Mouse (Mus musculus): ENCODE results near the gene Uts2r. TPM values are rescaled to one million over a fixed set of nuclear protein-coding genes. Genes with fewer than 3 reads are reported as not detected.

Gene Uts2r
- not detected in 2 replicates for polyA plus RNA-seq (2015; fragmentation: Nextera tagmentation; extraction: Ambion mirVana)

- Histone ChIP-seq H3K9me3 (replicated peaks) (no peaks in the 10 kb centered on the region), H3K27ac (no peak within 1 kb of the TSS), H3K36me3 (no peaks in the 10 kb centered on the region), H3K27me3 (peaks cover 42% of the 10 kb centered on the region), H3K4me1 (replicated peaks) (peaks cover 12% of the 10 kb centered on the region), H3K4me3 (no peak within 1 kb of the TSS), H3K9ac (no peak within 1 kb of the TSS), H3K4me2 (no peak within 1 kb of the TSS)
- WGBS, result 83% methylated on average over 5 of the region's 5 CpGs
- no peak for ATAC-seq (replicated peaks; ENCODE audit: insufficient number of reproducible peaks, insufficient read depth, low FRiP score, low read depth)
Measured at GRCm38 (mm10) chr11:121159971-121160370, at the start of gene Uts2r. Gene Uts2r, plus strand, starts transcription at chr11:121160271.

DNA sequence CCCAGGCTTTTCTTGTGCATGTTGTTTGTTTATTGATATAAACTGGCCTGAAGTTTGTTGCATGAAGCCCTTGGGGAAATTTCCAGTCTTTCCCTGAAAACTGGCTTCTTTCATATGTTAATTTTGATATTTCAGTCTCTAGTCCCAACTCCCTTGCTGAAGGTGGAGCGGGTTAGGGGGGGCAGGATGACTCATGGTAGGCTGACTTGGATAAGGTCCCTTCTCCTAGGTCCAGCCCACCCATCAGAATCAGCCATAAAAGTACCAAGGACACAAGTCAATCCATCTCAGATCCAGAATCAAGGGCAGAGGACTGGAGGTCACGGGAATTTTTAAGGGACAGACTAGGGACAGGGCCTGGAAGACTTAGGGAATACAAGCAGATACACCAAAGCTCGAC, 49.0 kb upstream of the Uts2r start:
- no peaks in the 10 kb centered on the region for H3K9me3 ChIP-seq (replicated peaks)
- no peak overlapping the region for H3K4me2 ChIP-seq
- 82% methylated on average over 3 of the region's 3 CpGs for WGBS
- H3K27me3 ChIP-seq, result no peaks in the 10 kb centered on the region; the same call in 1 of the 2 replicates
- peaks cover 34% of the 10 kb centered on the region for H3K4me1 ChIP-seq (replicated peaks)
- no peaks in the 10 kb centered on the region for H3K36me3 ChIP-seq
- H3K4me3 ChIP-seq, result no peak overlapping the region
- no peak for ATAC-seq (replicated peaks; ENCODE audit: insufficient number of reproducible peaks, insufficient read depth, low FRiP score, low read depth)
- H3K27ac ChIP-seq, result no peak overlapping the region
- no peak overlapping the region for H3K9ac ChIP-seq

DNA sequence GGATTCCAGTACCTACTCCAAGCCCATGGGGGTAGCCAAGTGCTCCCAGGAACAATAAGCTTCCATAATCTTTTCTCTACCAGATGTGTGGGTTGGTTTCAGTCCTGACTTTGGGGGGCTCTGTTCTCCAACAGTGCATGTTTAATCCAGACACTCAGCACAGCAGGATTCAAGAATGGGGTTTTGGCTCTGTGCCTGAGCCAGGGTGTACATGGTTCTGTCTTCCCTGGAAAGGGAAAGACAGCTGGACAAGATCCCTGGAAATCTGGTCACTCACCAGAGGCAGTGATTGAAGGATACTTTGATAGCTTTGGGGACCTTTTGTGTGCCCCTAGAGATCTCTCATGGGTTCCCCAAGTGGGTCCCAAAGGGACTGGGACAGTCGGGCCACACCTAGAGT, 48.5 kb upstream of the Uts2r start:
- H3K4me1 ChIP-seq (replicated peaks), result peaks cover 34% of the 10 kb centered on the region
- H3K9ac ChIP-seq, result no peak overlapping the region
- H3K36me3 ChIP-seq, result no peaks in the 10 kb centered on the region
- no peaks in the 10 kb centered on the region for H3K9me3 ChIP-seq (replicated peaks)
- no peak for ATAC-seq (replicated peaks; ENCODE audit: insufficient number of reproducible peaks, insufficient read depth, low FRiP score, low read depth)
- no peak overlapping the region for H3K4me2 ChIP-seq
- H3K27me3 ChIP-seq, result no peaks in the 10 kb centered on the region; the same call in none of the 2 replicates
- WGBS, result 79% methylated on average over 1 of the region's 1 CpGs
- H3K4me3 ChIP-seq, result no peak overlapping the region
- H3K27ac ChIP-seq, result no peak overlapping the region

DNA sequence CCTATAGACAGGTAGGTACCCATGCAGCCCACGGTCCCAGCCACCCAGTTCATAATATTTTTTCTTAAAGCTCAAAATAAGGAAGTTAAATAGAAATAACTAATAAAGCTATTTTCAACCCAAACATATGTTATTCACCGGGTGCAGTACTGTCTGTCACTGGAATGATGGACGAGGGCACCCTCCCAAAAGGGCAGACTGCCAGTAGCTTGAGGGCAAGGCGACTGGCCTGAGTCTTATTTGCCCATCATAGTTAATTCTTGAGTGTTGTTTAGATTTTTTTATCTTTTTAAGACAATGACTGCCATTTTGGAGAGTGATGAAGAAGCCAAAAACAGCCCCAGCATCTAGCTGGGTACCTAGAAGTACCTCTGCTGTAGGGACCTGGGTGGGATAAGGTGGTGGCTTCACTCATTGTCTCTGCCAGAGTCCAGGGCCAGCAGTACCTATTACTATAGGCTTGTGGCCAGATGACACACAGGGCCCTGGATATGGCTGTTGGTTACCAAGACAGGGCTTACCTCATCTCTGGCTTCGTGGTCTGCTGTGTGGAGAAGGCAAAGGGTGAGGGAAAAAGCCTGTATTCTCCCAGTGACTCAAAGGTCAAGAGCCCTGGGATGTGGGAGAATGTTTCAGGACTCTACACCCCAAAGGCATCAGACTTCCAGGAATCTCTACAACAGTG, 47.8 kb upstream of the Uts2r start:
- WGBS, result 66% methylated on average over 5 of the region's 5 CpGs
- H3K9me3 ChIP-seq (replicated peaks), result no peaks in the 10 kb centered on the region
- H3K4me1 ChIP-seq (replicated peaks), result peaks cover 34% of the 10 kb centered on the region
- H3K4me2 ChIP-seq, result no peak overlapping the region
- no peaks in the 10 kb centered on the region for H3K36me3 ChIP-seq
- H3K9ac ChIP-seq, result no peak overlapping the region
- no peak overlapping the region for H3K4me3 ChIP-seq
- no peak for ATAC-seq (replicated peaks; ENCODE audit: insufficient number of reproducible peaks, insufficient read depth, low FRiP score, low read depth)
- no peak overlapping the region for H3K27ac ChIP-seq
- no peaks in the 10 kb centered on the region; the same call in none of the 2 replicates for H3K27me3 ChIP-seq

- WGBS, result 91% methylated on average over 18 of the region's 18 CpGs
- no peak overlapping the region for H3K27ac ChIP-seq
Measured at GRCm38 (mm10) chr11:121118106-121118505, 42.0 kb upstream of the Uts2r start.

DNA sequence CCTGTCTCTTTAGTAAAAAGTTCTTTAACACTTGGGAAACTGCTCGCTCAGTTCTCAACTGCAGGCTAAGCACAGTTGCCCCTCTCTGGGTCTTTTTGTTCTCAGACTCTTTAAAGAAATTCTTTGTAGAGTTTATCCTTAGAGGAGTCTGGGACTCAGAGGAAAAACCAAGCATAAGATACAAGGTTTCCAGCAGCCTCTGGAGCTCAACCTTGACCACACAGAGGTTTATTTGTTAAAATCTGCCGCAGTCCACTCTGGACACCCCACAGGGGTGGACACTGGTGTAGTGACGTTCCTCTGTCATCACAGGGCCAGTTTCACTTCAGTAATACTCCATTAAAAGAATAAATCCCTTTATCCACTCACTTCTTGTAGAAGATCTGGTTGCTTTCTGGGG, 41.5 kb upstream of the Uts2r start, which contains the start of gene Tex19.2:
Tex19.2 (minus strand) TSS at position 101 of the 400 bp plus-strand sequence.
- H3K9ac ChIP-seq, result no peak within 1 kb of the TSS
- H3K4me2 ChIP-seq, result no peak within 1 kb of the TSS
- WGBS, result 82% methylated on average over 3 of the region's 3 CpGs
- H3K27ac ChIP-seq, result no peak within 1 kb of the TSS
- H3K27me3 ChIP-seq, result peaks cover 3% of the 10 kb centered on the region
- H3K36me3 ChIP-seq, result no peaks in the 10 kb centered on the region
- peaks cover 13% of the 10 kb centered on the region for H3K4me1 ChIP-seq (replicated peaks)
- no peak for ATAC-seq (replicated peaks; ENCODE audit: insufficient number of reproducible peaks, insufficient read depth, low FRiP score, low read depth)
- no peaks in the 10 kb centered on the region for H3K9me3 ChIP-seq (replicated peaks)
- H3K4me3 ChIP-seq, result no peak within 1 kb of the TSS

More at GRCm38 (mm10) chr11:121118106-121118505, 42.0 kb upstream of the Uts2r start:
- Histone ChIP-seq H3K9me3 (replicated peaks) (no peaks in the 10 kb centered on the region), H3K27me3 (peaks cover 3% of the 10 kb centered on the region), H3K9ac (no peak overlapping the region), H3K4me2 (no peak overlapping the region), H3K4me1 (replicated peaks) (peaks cover 13% of the 10 kb centered on the region), H3K36me3 (no peaks in the 10 kb centered on the region), H3K4me3 (no peak overlapping the region)
- ATAC-seq (replicated peaks; ENCODE audit: insufficient number of reproducible peaks, insufficient read depth, low FRiP score, low read depth), result no peak

GRCm38 (mm10) chr11:121121151-121121550, 38.9 kb upstream of the Uts2r start:
- no peak overlapping the region for H3K9ac ChIP-seq
- no peaks in the 10 kb centered on the region for H3K36me3 ChIP-seq
- WGBS, result 42% methylated on average over 3 of the region's 3 CpGs
- no peak overlapping the region for H3K4me3 ChIP-seq
- H3K4me2 ChIP-seq, result no peak overlapping the region
- no peaks in the 10 kb centered on the region for H3K9me3 ChIP-seq (replicated peaks)
- H3K27ac ChIP-seq, result peak overlapping the region; percentile 37
- peaks cover 13% of the 10 kb centered on the region for H3K4me1 ChIP-seq (replicated peaks)
- ATAC-seq (replicated peaks; ENCODE audit: insufficient number of reproducible peaks, insufficient read depth, low FRiP score, low read depth), result no peak
- peaks cover 3% of the 10 kb centered on the region; the same call in 1 of the 2 replicates for H3K27me3 ChIP-seq

DNA sequence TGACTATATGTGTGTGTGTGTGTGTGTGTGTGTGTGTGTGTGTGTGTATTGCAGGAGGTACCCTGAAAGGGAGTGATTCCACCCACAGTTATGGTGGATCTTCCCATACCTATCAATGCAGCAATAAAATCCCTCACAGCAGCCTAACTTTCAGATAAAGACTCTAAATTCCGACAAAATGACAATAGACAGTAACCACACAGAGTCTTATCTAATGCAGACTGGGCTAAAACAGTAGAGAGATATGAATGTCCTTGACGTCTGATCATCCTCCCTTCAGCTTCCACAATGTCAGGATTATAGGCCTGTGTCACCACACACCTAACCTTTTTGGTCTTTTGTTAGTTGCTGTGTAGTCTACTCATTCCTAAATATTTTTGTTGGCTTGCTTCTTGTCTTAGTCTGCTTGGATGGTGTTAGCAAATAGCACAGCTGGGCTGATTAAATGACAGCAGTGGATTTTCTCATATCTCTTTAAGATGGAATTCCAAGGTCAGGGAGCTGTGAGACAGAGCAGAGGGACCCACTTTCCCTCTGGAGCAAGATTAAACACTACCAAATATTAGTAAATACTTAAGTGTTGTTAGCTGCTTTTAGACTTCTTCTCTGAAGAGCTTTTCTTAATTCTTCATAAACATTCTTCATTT, 37.9 kb upstream of the Uts2r start:
- 13% methylated on average over 2 of the region's 2 CpGs for WGBS
- Histone ChIP-seq H3K27me3 (0 out of 2 replicates have a peak, but pooled peaks cover 3% of the 10 kb centered on the region), H3K36me3 (no peaks in the 10 kb centered on the region), H3K9ac (no peak overlapping the region), H3K27ac (peak overlapping the region; percentile 37), H3K4me1 (replicated peaks) (peaks cover 13% of the 10 kb centered on the region), H3K4me3 (no peak overlapping the region), H3K9me3 (replicated peaks) (no peaks in the 10 kb centered on the region), H3K4me2 (no peak overlapping the region)
- no peak for ATAC-seq (replicated peaks; ENCODE audit: insufficient number of reproducible peaks, insufficient read depth, low FRiP score, low read depth)

DNA sequence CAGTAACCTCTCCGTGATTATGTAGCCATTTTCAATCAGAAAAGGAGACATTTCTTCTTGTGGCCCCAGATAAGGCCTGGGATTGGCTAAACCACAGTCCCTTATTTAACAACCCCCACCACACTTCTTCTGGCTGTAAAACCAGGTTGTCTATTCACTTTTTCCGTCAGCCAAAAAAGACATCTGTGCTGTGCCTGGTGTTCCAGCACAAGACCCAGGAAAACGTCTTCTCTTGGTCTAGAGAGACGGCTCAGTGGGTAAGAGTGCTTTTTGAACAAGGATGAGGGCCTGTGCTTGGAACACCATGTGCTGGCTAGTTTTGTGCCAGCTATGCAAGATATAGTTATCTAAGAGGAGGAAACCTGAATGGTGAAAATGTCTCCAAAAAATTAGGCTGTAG, 36.6 kb upstream of the Uts2r start:
- H3K4me2 ChIP-seq, result no peak overlapping the region
- H3K9me3 ChIP-seq (replicated peaks), result no peaks in the 10 kb centered on the region
- no peak overlapping the region for H3K27ac ChIP-seq
- no peak overlapping the region for H3K4me3 ChIP-seq
- WGBS, result 84% methylated on average over 4 of the region's 4 CpGs
- H3K9ac ChIP-seq, result no peak overlapping the region
- no peaks in the 10 kb centered on the region for H3K36me3 ChIP-seq
- ATAC-seq (replicated peaks; ENCODE audit: insufficient number of reproducible peaks, insufficient read depth, low FRiP score, low read depth), result no peak
- no peaks in the 10 kb centered on the region for H3K27me3 ChIP-seq
- peaks cover 13% of the 10 kb centered on the region for H3K4me1 ChIP-seq (replicated peaks)

- H3K36me3 ChIP-seq, result no peaks in the 10 kb centered on the region
- H3K27ac ChIP-seq, result no peak overlapping the region
- no peaks in the 10 kb centered on the region for H3K9me3 ChIP-seq (replicated peaks)
- no peak overlapping the region for H3K9ac ChIP-seq
- 48% methylated on average over 3 of the region's 3 CpGs for WGBS
- no peak overlapping the region for H3K4me2 ChIP-seq
- no peaks in the 10 kb centered on the region for H3K27me3 ChIP-seq
- no peak for ATAC-seq (replicated peaks; ENCODE audit: insufficient number of reproducible peaks, insufficient read depth, low FRiP score, low read depth)
- no peak overlapping the region for H3K4me3 ChIP-seq
- H3K4me1 ChIP-seq (replicated peaks), result peaks cover 13% of the 10 kb centered on the region
Measured at GRCm38 (mm10) chr11:121125522-121126172, 34.4 kb upstream of the Uts2r start.

DNA sequence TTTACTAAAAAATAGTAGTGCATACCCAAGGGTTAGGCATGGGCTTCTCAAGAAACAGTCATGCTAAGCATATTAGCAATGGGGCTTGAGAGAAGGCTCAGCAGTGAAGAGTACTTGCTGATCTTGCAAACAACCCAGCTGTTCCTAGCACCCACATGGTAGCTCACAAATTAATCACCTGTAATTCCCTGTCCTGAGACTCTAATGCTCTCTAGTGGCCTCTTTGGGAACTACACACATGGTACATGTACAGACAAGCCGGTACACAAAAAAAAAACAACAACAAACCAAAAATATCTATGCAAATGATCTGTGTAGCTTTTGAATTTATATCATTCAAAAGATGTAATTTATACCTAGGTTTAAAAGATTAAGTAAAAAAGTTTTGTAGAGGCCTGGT, 33.7 kb upstream of the Uts2r start:
- H3K4me3 ChIP-seq, result no peak overlapping the region
- no peaks in the 10 kb centered on the region for H3K27me3 ChIP-seq
- H3K36me3 ChIP-seq, result no peaks in the 10 kb centered on the region
- no peak overlapping the region for H3K4me2 ChIP-seq
- no peak for ATAC-seq (replicated peaks; ENCODE audit: insufficient number of reproducible peaks, insufficient read depth, low FRiP score, low read depth)
- peaks cover 11% of the 10 kb centered on the region for H3K4me1 ChIP-seq (replicated peaks)
- H3K9ac ChIP-seq, result no peak overlapping the region
- whole genome bisulfite sequencing, result 81% methylated on average over 1 of the region's 1 CpGs
- H3K27ac ChIP-seq, result no peak overlapping the region
- H3K9me3 ChIP-seq (replicated peaks), result no peaks in the 10 kb centered on the region

All from heart, embryonic 15.5 days (tissue).